Mouse (Mus musculus): ENCODE measurements around the gene 5330417H12Rik. TPM values are rescaled to one million over a fixed set of nuclear protein-coding genes. Genes with fewer than 3 reads are reported as not detected.

The 5330417H12Rik gene
- polyA plus RNA-seq (2017; shearing (Covaris generic)), result not detected

DNA sequence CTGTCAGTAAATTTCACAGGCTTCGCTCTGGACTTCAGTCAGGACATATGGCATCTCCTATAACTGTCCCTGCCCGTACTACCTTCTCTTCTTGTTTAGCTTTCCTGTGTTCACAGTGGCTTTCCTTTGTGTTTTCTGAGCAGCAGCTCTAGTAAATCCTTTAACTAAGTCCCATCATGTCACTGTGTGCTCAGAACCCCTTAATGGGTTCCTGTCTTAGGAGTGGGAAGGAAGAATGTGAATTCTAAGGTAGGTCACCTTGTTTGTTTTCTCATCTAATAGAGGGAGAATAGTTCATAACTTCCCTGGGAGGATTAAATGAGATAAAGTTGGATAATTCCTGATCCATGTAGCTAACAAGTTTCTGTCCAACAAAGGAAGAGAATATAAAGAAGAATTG is at the start of gene 5330417H12Rik:
Gene 5330417H12Rik, minus strand, starts transcription at position 101 of the 400 bp plus-strand sequence.

DNA sequence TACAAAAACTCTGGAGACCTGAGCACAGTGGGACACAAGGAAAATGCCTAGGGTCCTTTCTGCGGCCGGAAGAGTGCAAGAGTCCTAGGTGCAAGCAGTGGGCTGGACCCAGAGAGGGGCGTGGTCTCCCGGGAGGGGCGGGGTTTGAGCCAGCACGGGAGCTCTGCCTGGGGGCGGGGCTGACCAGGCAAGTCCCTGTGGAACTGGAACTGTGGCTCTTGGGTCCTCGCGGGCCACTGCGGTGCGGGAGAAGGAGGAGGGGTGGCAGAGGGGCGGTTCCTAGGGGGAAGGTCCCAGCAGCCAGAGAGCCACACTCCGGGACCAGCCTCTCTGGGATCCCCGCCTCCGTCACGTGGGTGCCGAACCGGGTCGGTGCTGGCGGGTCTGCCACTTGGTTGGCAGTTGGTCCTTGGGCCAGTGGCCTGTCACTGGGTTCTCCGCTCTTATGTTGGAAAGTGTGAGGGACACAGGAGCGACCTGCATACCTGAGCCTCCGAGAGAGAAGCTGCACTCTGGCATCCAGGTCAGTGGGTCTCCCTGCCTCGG is 30.0 kb downstream of the 5330417H12Rik start, which contains the start of gene Ppfibp2:
Gene Ppfibp2, plus strand, starts transcription at position 351 of the 546 bp plus-strand sequence.

Other genes starting within 250 kb of the 5330417H12Rik start
- gene Olfml1, start 57.7 kb downstream of the 5330417H12Rik start, polyA plus RNA-seq (2017; shearing (Covaris generic)), result not detected
- gene Ppfibp2, start 30.0 kb downstream of the 5330417H12Rik start, polyA plus RNA-seq (2017; shearing (Covaris generic)), result 0.24 TPM
- not detected for gene Cyb5r2, start 132.9 kb upstream of the 5330417H12Rik start, polyA plus RNA-seq (2017; shearing (Covaris generic))
- gene Ovch2, start 176.0 kb upstream of the 5330417H12Rik start, polyA plus RNA-seq (2017; shearing (Covaris generic)), result not detected
- gene Olfr467, start 187.1 kb upstream of the 5330417H12Rik start, polyA plus RNA-seq (2017; shearing (Covaris generic)), result not detected
- not detected for gene Olfr469, start 200.4 kb upstream of the 5330417H12Rik start, polyA plus RNA-seq (2017; shearing (Covaris generic))
- gene Olfr470, start 222.3 kb upstream of the 5330417H12Rik start, polyA plus RNA-seq (2017; shearing (Covaris generic)), result not detected